Mouse (Mus musculus): Measurements from ENCODE around the gene Oxct2b. TPM values are rescaled to one million over a fixed set of nuclear protein-coding genes. Genes with fewer than 3 reads are reported as not detected.
A peak's percentile ranks its signal among the peaks of the same experiment; 100 is the strongest.
"Not testable (repeated sequence)": the region's sequence is repeated elsewhere in the genome, so short reads cannot be mapped to it uniquely, and the experiment has no call there.

Gene Oxct2b
- polyA plus RNA-seq, 1 experiment from 2014 or later, result not detected

GRCm38 (mm10) chr4:123105451-123105790 lies 10.6 kb upstream of the Oxct2b start:
- Histone ChIP-seq H3K9me3 (ENCODE audit: control insufficient read depth, low read length) (no peaks in the 10 kb centered on the region), H3K4me2 (ENCODE audit: low read length) (peak overlapping the region; percentile 62), H3K9ac (ENCODE audit: low read length) (no peak overlapping the region), H3K36me3 (ENCODE audit: control insufficient read depth, insufficient read depth, low read length) (no peaks in the 10 kb centered on the region), H3K27ac (replicated peaks in 1 of 2; ENCODE audit: control insufficient read depth in 1 of 2, insufficient read depth in 1 of 2, low read depth in 2 of 2, low read length in 2 of 2) (no peak overlapping the region), H3K4me1 (ENCODE audit: control insufficient read depth in 2 of 2, insufficient read depth in 2 of 2, low read length in 2 of 2) (peaks cover 4 to 10% of the 10 kb centered on the region in 2 experiments), H3K27me3 (ENCODE audit: control insufficient read depth, insufficient read depth, low read length) (peaks cover 36% of the 10 kb centered on the region), H3K4me3 (ENCODE audit: control insufficient read depth in 1 of 2, insufficient read depth in 1 of 2, low read depth in 1 of 2, low read length in 2 of 2) (peak overlapping the region; percentile 34 to 35; a peak in 2 of 4 replicates)
- no peak for ATAC-seq (ENCODE audit: insufficient number of reproducible peaks, insufficient read depth, low FRiP score, low read depth)
- WGBS, result 22% methylated on average over 24 of the region's 24 CpGs

- not testable (repeated sequence) for H3K27ac ChIP-seq (replicated peaks in 1 of 2; ENCODE audit: control insufficient read depth in 1 of 2, insufficient read depth in 1 of 2, low read depth in 2 of 2, low read length in 2 of 2); H3K4me3 ChIP-seq (ENCODE audit: control insufficient read depth in 1 of 2, insufficient read depth in 1 of 2, low read depth in 1 of 2, low read length in 2 of 2); H3K9me3 ChIP-seq (ENCODE audit: control insufficient read depth, low read length); ATAC-seq (ENCODE audit: insufficient number of reproducible peaks, insufficient read depth, low FRiP score, low read depth); H3K9ac ChIP-seq (ENCODE audit: low read length); H3K36me3 ChIP-seq (ENCODE audit: control insufficient read depth, insufficient read depth, low read length); H3K4me2 ChIP-seq (ENCODE audit: low read length)
- 82% methylated on average over 6 of the region's 7 CpGs for WGBS
- H3K27me3 ChIP-seq (ENCODE audit: control insufficient read depth, insufficient read depth, low read length), result peaks cover 36% of the 10 kb centered on the region
- peaks cover 4 to 10% of the 10 kb centered on the region in 2 experiments for H3K4me1 ChIP-seq (ENCODE audit: control insufficient read depth in 2 of 2, insufficient read depth in 2 of 2, low read length in 2 of 2)
Measured at GRCm38 (mm10) chr4:123105929-123106328, 10.1 kb upstream of the Oxct2b start.

GRCm38 (mm10) chr4:123106864-123107263 lies 9.2 kb upstream of the Oxct2b start:
- Histone ChIP-seq H3K4me1 (ENCODE audit: control insufficient read depth in 2 of 2, insufficient read depth in 2 of 2, low read length in 2 of 2) (peaks cover 4 to 10% of the 10 kb centered on the region in 2 experiments), H3K9me3 (ENCODE audit: control insufficient read depth, low read length) (no peaks in the 10 kb centered on the region), H3K36me3 (ENCODE audit: control insufficient read depth, insufficient read depth, low read length) (no peaks in the 10 kb centered on the region), H3K27me3 (ENCODE audit: control insufficient read depth, insufficient read depth, low read length) (peaks cover 36% of the 10 kb centered on the region), H3K27ac (replicated peaks in 1 of 2; ENCODE audit: control insufficient read depth in 1 of 2, insufficient read depth in 1 of 2, low read depth in 2 of 2, low read length in 2 of 2) (no peak overlapping the region), H3K9ac (ENCODE audit: low read length) (no peak overlapping the region), H3K4me3 (ENCODE audit: control insufficient read depth in 1 of 2, insufficient read depth in 1 of 2, low read depth in 1 of 2, low read length in 2 of 2) (no peak overlapping the region), H3K4me2 (ENCODE audit: low read length) (no peak overlapping the region)
- ATAC-seq (ENCODE audit: insufficient number of reproducible peaks, insufficient read depth, low FRiP score, low read depth), result no peak
- 78% methylated on average over 2 of the region's 2 CpGs for WGBS

GRCm38 (mm10) chr4:123108056-123108455 lies 8.0 kb upstream of the Oxct2b start:
- ATAC-seq (ENCODE audit: insufficient number of reproducible peaks, insufficient read depth, low FRiP score, low read depth), result no peak
- peaks cover 33% of the 10 kb centered on the region for H3K27me3 ChIP-seq (ENCODE audit: control insufficient read depth, insufficient read depth, low read length)
- H3K9me3 ChIP-seq (ENCODE audit: control insufficient read depth, low read length), result no peaks in the 10 kb centered on the region
- no peak overlapping the region for H3K9ac ChIP-seq (ENCODE audit: low read length)
- peaks cover 4 to 10% of the 10 kb centered on the region in 2 experiments for H3K4me1 ChIP-seq (ENCODE audit: control insufficient read depth in 2 of 2, insufficient read depth in 2 of 2, low read length in 2 of 2)
- H3K27ac ChIP-seq (replicated peaks in 1 of 2; ENCODE audit: control insufficient read depth in 1 of 2, insufficient read depth in 1 of 2, low read depth in 2 of 2, low read length in 2 of 2), result no peak overlapping the region
- no peak overlapping the region for H3K4me3 ChIP-seq (ENCODE audit: control insufficient read depth in 1 of 2, insufficient read depth in 1 of 2, low read depth in 1 of 2, low read length in 2 of 2)
- no peak overlapping the region for H3K4me2 ChIP-seq (ENCODE audit: low read length)
- H3K36me3 ChIP-seq (ENCODE audit: control insufficient read depth, insufficient read depth, low read length), result no peaks in the 10 kb centered on the region
- 84% methylated on average over 5 of the region's 5 CpGs for WGBS

- H3K9me3 ChIP-seq (ENCODE audit: control insufficient read depth, low read length), result no peaks in the 10 kb centered on the region
- ATAC-seq (ENCODE audit: insufficient number of reproducible peaks, insufficient read depth, low FRiP score, low read depth), result no peak
- no peak overlapping the region for H3K27ac ChIP-seq (replicated peaks in 1 of 2; ENCODE audit: control insufficient read depth in 1 of 2, insufficient read depth in 1 of 2, low read depth in 2 of 2, low read length in 2 of 2)
- no peak overlapping the region for H3K4me2 ChIP-seq (ENCODE audit: low read length)
- H3K4me1 ChIP-seq (ENCODE audit: control insufficient read depth in 2 of 2, insufficient read depth in 2 of 2, low read length in 2 of 2), result no peaks in the 10 kb centered on the region; a peak in 1 of 4 replicates
- peaks cover 12% of the 10 kb centered on the region for H3K27me3 ChIP-seq (ENCODE audit: control insufficient read depth, insufficient read depth, low read length)
- no peaks in the 10 kb centered on the region for H3K36me3 ChIP-seq (ENCODE audit: control insufficient read depth, insufficient read depth, low read length)
- 86% methylated on average over 4 of the region's 4 CpGs for WGBS
- H3K4me3 ChIP-seq (ENCODE audit: control insufficient read depth in 1 of 2, insufficient read depth in 1 of 2, low read depth in 1 of 2, low read length in 2 of 2), result no peak overlapping the region
- no peak overlapping the region for H3K9ac ChIP-seq (ENCODE audit: low read length)
Measured at GRCm38 (mm10) chr4:123110751-123111150, 5.3 kb upstream of the Oxct2b start.

- WGBS, result 59% methylated on average over 10 of the region's 10 CpGs
- H3K9me3 ChIP-seq (ENCODE audit: control insufficient read depth, low read length); H3K27ac ChIP-seq (replicated peaks in 1 of 2; ENCODE audit: control insufficient read depth in 1 of 2, insufficient read depth in 1 of 2, low read depth in 2 of 2, low read length in 2 of 2); ATAC-seq (ENCODE audit: insufficient number of reproducible peaks, insufficient read depth, low FRiP score, low read depth); H3K36me3 ChIP-seq (ENCODE audit: control insufficient read depth, insufficient read depth, low read length); H3K9ac ChIP-seq (ENCODE audit: low read length); H3K4me1 ChIP-seq (ENCODE audit: control insufficient read depth in 2 of 2, insufficient read depth in 2 of 2, low read length in 2 of 2); H3K4me2 ChIP-seq (ENCODE audit: low read length); H3K4me3 ChIP-seq (ENCODE audit: control insufficient read depth in 1 of 2, insufficient read depth in 1 of 2, low read depth in 1 of 2, low read length in 2 of 2): not testable (repeated sequence)
- H3K27me3 ChIP-seq (ENCODE audit: control insufficient read depth, insufficient read depth, low read length), result peaks cover 10% of the 10 kb centered on the region
Measured at GRCm38 (mm10) chr4:123111275-123111983, 4.6 kb upstream of the Oxct2b start.

- H3K9me3 ChIP-seq (ENCODE audit: control insufficient read depth, low read length), result no peaks in the 10 kb centered on the region
- peaks cover 10% of the 10 kb centered on the region for H3K27me3 ChIP-seq (ENCODE audit: control insufficient read depth, insufficient read depth, low read length)
- 72% methylated on average over 8 of the region's 8 CpGs for WGBS
- no peaks in the 10 kb centered on the region for H3K36me3 ChIP-seq (ENCODE audit: control insufficient read depth, insufficient read depth, low read length)
- H3K9ac ChIP-seq (ENCODE audit: low read length), result no peak overlapping the region
- no peak overlapping the region for H3K4me2 ChIP-seq (ENCODE audit: low read length)
- no peak overlapping the region for H3K27ac ChIP-seq (replicated peaks in 1 of 2; ENCODE audit: control insufficient read depth in 1 of 2, insufficient read depth in 1 of 2, low read depth in 2 of 2, low read length in 2 of 2)
- peaks cover 0 to 2% of the 10 kb centered on the region in 2 experiments; a peak in 1 of 4 replicates for H3K4me1 ChIP-seq (ENCODE audit: control insufficient read depth in 2 of 2, insufficient read depth in 2 of 2, low read length in 2 of 2)
- no peak overlapping the region for H3K4me3 ChIP-seq (ENCODE audit: control insufficient read depth in 1 of 2, insufficient read depth in 1 of 2, low read depth in 1 of 2, low read length in 2 of 2)
- no peak for ATAC-seq (ENCODE audit: insufficient number of reproducible peaks, insufficient read depth, low FRiP score, low read depth)
Measured at GRCm38 (mm10) chr4:123112216-123112764, 3.8 kb upstream of the Oxct2b start.
